Mouse (Mus musculus): ENCODE measurements around the gene Cnih1.
"Not testable (repeated sequence)": the region's sequence is repeated elsewhere in the genome, so short reads cannot be mapped to it uniquely, and the experiment has no call there.

Gene Cnih1

DNA sequence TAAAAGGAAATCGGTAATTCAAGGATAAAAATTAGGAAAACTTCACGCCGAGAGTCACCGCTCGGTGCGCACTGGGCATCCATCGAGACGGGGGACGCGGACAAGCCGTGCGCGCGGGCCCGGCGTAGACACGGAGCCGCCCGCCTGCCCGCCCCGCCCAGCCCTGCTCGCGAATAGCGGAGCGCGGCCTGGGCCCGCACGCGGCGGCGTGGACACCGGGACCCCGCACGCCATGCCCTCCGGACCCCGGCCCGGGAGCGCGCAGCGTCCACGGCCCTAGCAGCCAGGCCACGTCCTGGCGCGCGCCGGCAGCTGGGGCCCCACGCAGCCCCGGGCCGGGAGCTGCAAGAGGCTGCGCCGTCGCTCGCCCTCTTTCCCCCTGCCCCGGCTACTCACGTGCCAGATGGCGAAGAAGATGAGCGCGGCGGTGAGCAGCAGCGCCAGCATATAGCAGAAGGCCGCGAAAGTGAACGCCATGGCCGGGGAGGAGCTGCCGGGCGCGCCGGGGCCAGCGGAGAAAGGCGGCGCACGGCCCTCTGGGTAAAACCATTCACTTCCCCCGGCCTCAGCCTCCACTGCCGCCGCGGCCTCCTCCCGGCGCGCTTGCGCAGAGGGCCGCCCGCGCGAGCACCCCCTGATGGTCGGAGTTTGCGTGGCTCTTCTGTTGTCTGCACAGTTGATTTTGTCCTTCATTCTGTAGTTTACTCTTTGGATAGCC lies at the start of gene Cnih1:
TSS of gene Cnih1 (minus strand) at position 625 of the 718 bp plus-strand sequence.
- peak; percentile 84 to 95 for DNase-seq

GRCm38 (mm10) chr14:46832354-46833272 lies 44.4 kb upstream of the Cnih1 start:
- DNase-seq, result no peak

DNA sequence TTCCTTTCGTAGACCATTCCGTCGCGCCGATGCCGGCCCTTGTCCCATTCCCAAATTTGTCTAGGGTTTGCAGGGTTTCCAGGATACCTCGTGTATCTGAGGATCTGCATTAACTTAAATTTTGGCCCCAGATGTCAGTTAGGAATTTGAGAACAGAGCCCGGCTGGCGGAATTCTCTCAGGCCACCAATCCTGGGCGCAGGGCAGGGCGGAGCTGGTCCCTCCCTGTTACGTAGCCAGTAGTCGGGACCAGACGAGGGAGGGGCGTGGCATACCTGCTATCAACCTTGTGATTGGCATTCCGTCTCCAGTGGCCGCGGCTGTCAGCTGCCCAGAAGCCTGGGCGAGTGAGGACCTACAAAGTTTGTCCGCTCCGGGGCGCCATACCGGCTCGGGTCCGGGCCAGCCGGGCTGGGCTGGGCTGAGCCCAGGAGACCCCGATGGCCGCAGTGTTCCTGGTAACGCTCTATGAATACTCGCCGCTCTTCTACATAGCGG lies 43.7 kb upstream of the Cnih1 start, which contains the start of gene Cgrrf1:
TSS of gene Cgrrf1 (plus strand) at position 289 of the 497 bp plus-strand sequence.
- peak; percentile 90 to 91 for DNase-seq

- no peak for DNase-seq
Measured at GRCm38 (mm10) chr14:46831295-46831694, 43.1 kb upstream of the Cnih1 start.

GRCm38 (mm10) chr14:46827430-46827829 lies 39.2 kb upstream of the Cnih1 start:
- no peak for DNase-seq

DNA sequence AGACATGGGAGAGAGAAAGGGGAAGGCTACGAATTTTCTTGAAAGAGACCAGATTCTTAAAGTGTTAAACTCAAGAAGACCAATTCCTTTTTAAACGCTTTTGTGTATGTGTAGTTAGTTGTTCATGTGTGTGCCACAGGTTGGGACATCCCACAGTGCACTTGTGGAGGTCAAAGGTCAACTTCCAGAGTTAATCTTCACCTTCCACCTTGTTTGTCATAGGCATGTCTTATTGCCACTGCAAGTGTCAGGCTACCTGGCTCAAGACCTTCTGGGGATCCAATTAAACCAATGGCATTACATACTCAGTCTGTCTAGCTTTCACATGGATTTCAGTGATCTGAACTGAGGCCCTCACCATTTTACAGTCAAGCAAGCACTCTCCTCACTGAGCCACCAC lies 35.8 kb upstream of the Cnih1 start:
- DNase-seq, result no peak

DNA sequence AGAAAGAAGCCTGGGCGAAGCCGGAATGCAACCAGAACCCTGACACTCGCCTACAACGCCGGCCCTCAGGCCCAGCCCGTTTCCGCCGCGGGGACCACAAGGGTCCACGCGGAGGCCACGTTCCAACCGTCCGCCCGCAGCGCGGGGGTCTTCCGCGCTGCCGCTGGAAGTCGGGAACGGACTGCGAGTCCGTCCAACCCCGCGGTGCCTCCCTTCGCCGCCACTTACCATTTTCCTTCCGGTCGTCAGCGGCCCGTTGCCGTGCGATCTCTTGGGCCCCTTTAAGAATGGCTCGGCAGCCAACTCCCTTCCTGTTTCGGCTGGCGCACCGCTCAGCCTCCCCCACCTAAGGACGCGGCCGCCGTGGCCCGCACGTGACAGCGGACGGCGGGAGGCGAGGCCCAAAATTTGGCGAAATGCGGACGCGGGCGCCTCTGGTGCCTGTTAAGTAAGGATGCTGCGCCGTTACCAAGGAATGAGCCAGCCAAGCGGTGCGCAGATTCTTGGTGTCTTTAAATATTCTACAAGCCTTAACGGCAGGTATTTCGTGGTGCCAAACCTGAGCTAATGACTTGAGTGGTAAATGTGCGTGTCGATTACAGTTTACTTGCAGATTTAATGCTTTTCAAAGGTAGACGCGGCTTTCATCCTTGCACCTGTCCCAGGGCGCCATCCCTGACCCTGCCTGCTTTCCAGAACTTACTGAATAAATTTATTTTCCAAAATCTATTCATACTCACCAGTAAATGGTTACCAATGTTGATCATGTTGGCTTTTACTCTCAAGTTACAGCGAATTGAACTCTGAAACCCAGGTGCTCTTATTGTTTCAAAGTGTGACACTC lies 33.9 kb upstream of the Cnih1 start, which contains the start of gene Gmfb:
TSS of gene Gmfb (minus strand) at position 370 of the 844 bp plus-strand sequence.
- peak; percentile 89 to 94 for DNase-seq

GRCm38 (mm10) chr14:46821271-46821872 lies 33.2 kb upstream of the Cnih1 start:
- no peak for DNase-seq

GRCm38 (mm10) chr14:46819961-46820360 lies 31.8 kb upstream of the Cnih1 start:
- not testable (repeated sequence) for DNase-seq

DNA sequence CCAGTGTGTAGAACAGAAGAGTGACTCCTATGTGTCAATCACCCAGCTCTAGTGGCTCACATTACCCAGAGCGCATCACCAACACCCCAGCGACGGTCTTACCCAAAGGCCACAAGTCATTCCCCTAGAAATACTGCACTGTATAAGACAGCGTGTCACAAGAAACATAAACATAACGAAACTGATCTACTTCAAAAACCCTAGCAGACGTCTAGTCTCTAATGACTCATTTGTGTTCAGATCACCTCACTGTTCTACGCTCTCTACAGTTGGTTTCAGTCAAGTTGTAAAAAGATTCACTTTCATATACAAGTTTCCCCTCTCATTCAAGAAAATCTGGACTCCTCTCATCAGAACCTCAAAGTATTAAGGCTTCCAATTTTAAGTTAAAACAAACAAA lies 30.5 kb upstream of the Cnih1 start:
- DNase-seq, result no peak

DNA sequence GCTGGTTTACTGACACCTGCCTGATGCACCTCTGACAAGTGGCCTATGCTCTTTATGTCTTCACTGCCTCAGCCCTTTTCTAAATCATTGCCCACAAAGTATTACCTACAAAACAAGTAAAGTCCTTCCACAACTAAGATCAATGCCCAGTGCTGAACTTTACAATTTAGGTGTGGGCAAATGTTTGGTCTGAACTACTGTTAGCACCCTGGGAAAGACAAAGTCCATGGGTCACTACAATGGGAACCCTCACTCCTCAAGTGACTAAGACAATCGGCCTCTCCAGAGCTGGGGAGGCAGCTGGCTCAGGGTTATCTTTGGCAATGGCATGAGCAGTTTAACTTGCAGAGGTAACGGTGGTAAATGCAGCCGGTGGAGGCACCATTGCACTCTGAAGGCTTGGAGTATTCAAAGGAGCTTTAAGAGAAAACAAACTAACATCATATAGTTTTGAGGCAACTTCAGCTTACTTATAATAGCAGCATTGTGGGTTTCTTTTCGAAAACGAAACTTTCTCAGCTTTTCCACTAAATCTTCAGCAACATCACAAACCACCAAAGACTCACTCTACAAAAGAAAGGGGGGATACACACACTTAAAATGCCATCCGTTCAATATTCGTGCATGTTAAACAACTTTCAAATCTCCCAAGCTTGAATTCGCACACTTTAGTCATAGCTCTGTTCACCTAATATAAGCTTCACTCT lies 28.9 kb upstream of the Cnih1 start:
- no peak for DNase-seq

- DNase-seq, result no peak
Measured at GRCm38 (mm10) chr14:46815640-46816039, 27.4 kb upstream of the Cnih1 start.

DNA sequence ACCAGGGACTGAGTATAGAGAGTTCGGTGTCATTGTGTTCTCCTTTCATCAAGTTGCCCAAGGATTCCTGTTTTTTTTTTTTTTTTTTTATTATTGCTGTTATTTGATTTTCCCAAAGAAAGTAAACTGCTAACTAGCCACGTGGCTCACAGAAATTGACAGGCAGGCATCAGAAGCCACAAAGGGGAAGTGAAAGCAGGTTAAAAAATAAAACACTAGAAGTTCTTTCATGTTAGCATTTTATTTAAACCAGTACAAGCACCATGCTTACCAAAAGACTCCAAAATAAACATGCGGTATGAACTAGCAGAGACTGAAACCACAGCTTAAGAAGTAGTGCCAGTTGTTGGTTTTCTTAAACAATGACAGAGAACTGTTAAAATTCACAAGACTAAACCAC lies 19.7 kb upstream of the Cnih1 start:
- no peak for DNase-seq

DNA sequence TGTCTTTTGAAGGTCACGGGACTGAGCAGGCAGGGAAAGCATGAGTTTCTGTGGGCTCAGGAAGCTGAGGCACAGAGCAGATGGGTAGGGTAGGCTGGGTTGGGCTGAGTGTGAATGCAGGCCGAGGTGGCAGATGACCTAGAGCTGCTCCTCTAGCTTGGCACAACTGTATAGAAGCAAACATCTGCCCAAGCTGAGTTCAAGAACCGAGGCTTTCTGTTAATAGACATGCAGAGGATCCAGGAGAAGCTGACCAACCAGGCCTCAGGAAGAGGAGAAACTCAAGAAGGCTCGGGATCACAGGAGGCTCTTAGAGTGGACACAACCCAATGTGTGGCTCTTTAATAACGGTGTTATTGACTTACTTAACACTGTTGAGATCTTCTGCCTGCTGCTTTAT lies 18.0 kb upstream of the Cnih1 start:
- DNase-seq, result no peak

DNA sequence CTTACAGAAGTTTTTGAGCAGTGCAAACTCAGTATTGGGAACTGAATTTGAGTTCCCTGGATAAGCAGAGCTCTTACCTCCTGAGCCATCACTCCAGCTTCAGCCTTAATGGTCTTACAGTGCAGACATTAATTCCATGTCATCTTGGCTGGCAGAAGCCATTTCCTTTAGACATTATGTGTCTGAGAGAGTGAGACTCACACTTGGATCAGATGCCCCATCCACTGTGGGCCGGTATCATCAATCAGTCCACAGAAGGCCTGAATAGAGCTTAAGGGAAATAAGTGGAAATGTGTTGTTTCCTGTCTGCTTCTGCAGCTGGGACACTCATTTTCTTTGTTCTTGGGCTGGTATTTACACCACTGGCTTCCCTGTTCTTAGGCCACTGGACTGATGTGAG lies 15.6 kb upstream of the Cnih1 start:
- DNase-seq, result no peak

DNA sequence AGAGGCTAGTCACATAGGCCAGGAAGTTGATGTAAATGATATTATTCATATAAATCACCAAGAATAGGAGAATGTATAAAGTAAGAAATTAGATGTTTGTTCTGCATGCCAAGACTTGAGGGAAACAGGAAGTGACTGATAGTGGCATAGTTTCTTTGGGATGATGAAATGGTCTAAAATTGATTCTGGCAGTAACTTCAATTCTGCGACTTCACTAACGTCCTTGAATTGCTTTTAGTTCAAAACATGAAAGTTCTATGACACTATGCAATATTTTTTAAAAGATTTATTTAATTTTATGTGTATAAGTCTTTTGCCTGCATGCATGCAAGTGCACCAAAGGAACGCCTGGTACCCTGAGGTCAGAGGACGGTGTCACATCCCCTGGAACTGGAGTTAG lies 15.0 kb upstream of the Cnih1 start:
- no peak for DNase-seq

- DNase-seq, result no peak
Measured at GRCm38 (mm10) chr14:46800684-46801345, 12.6 kb upstream of the Cnih1 start.

DNA sequence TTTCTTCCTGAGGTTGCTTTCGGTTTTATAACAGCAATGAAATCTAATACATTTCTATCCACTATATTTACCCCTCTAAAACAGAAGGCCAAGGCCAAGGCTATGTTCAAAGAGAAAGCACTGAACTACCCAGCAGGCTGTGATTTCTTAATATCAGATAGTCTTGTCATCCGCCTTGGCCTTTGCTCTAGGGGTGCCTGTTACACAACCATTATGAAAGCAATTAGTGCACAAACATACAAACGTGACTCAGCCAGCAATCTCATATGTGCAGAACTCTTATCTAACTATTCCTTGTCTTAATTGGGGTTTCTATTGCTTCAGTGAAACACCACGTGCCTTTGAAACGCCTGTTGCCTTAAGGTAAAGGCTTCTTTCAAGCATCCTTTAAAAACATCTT lies 5.9 kb upstream of the Cnih1 start:
- DNase-seq, result no peak

DNA sequence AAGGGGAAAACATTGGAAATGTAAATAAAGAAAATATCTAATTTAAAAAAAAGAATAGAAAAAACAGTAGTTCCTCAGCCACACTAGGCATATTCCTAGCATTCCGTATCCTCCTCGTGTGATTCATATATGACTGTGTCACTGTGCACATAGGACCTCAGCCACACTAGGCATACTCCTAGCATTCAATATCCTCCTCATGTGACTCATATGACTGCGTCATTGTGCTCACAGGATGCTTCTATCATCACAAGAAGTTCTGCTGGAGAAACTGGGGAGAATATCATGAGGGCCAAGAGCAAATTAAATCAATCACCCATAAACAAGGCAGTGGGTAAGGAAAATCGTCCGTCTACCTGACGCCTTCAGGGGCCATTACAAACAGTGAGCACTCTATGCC lies 2.5 kb upstream of the Cnih1 start:
- DNase-seq, result no peak

DNA sequence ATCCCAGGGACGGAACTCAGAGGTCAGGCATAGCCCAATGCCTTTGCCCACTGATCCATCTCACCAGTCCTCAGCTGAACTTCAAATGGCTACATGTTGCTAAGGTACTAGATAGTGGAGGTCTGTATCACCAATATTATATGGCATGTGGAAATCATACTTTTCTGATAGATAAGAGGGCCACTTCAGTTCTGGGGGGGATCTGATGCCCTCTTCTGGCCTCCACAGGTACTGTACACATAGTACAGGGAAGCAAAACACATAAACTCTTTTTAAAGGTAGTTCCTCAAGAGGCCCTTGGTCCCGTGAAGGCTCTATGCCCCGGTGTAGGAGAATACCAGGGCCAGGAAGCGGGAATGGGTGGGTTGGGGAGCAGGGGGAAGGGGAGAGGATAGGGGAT lies 2.1 kb upstream of the Cnih1 start:
- peak in 1 of 2 experiments; percentile 18 for DNase-seq

- no peak for DNase-seq
Measured at GRCm38 (mm10) chr14:46788505-46788901, 292 bp upstream of the Cnih1 start.

Measured in spleen, adult 18-20 months (tissue).